Mouse (Mus musculus) lung, postnatal 0 days (tissue): ENCODE measurements around the gene Hspa1l. TPM values are rescaled to one million over a fixed set of nuclear protein-coding genes. Genes with fewer than 3 reads are reported as not detected.
"Not testable (repeated sequence)": the region's sequence is repeated elsewhere in the genome, so short reads cannot be mapped to it uniquely, and the experiment has no call there.

Experiments
- ATAC-seq: fragments of 200-750 bp; cut with Nextera tagmentation; 2 replicates; pipeline ENCODE4 v1.8.0; 2017; ENCODE audit warnings: moderate library complexity
- DNase-seq: peaks from one replicate; pipeline ENCODE4 v3.0.0-alpha.2; 2016; ENCODE audit warnings: low spot score
- H3K27ac ChIP-seq: fragments of 300-500 bp; sonication (generic); 2 replicates; pipeline ENCODE4 v1.5.1; 2014; ENCODE audit warnings: antibody characterized with exemption, mild to moderate bottlenecking, low read length, mixed read lengths
- H3K27me3 ChIP-seq: fragments of 300-500 bp; sonication (generic); replicated peaks from 2 replicates; pipeline ENCODE4 v1.6.1; 2014; ENCODE audit warnings: low read length, mixed read lengths; ENCODE audit not compliant: insufficient read depth
- H3K36me3 ChIP-seq: fragments of 300-500 bp; sonication (generic); 2 replicates; pipeline ENCODE4 v1.6.1; 2014; ENCODE audit warnings: low read length, mixed read lengths; ENCODE audit not compliant: insufficient read depth
- H3K4me1 ChIP-seq: fragments of 300-500 bp; sonication (generic); 2 replicates; pipeline ENCODE4 v1.6.1; 2014; ENCODE audit warnings: antibody characterized with exemption, low read depth, low read length, mixed read lengths; ENCODE audit not compliant: insufficient read depth
- H3K4me2 ChIP-seq: fragments of 300-500 bp; sonication (generic); replicated peaks from 2 replicates; pipeline ENCODE4 v1.6.1; 2014; ENCODE audit warnings: low read depth, mild to moderate bottlenecking, low read length, moderate library complexity, mixed read lengths
- H3K4me3 ChIP-seq: fragments of 300-500 bp; sonication (generic); 2 replicates; pipeline ENCODE4 v1.5.1; 2014; ENCODE audit warnings: low read depth, low read length
- H3K9ac ChIP-seq: fragments of 300-500 bp; sonication (generic); replicated peaks from 2 replicates; pipeline ENCODE4 v1.6.1; 2014; ENCODE audit warnings: low read depth, mild to moderate bottlenecking
- H3K9me3 ChIP-seq: fragments of 300-500 bp; sonication (generic); 2 replicates; pipeline ENCODE4 v1.6.1; 2016; ENCODE audit warnings: low read length, mixed read lengths
- CTCF ChIP-seq: IDR thresholded peaks from 2 replicates; pipeline ENCODE4 v1.5.1; 2016; ENCODE audit warnings: antibody characterized with exemption, mild to moderate bottlenecking
- EP300 ChIP-seq: IDR thresholded peaks from 2 replicates; pipeline ENCODE4 v1.6.1; 2016; ENCODE audit warnings: antibody characterized with exemption, mild to moderate bottlenecking, control low read depth
- WGBS: fragments of 180-500 bp; shearing (Covaris S2); extraction: QIAGEN DNeasy Blood & Tissue Kit; methylation state at CpG from one replicate; pipeline ENCODE4 v1.1.7; 2014; 5-methylcytosine and 5-hydroxymethylcytosine counted together
- polyA plus RNA-seq: library from polyadenylated mRNA; unstranded; fragments of >200 nt; fragmentation: Nextera tagmentation; extraction: Ambion mirVana; gene quantifications from 2 replicates; pipeline ENCODE4 v1.2.1, GENCODE M21; 2015

Gene Hspa1l
- polyA plus RNA-seq, 1 experiment from 2014 or later, result 0.79 TPM

DNA sequence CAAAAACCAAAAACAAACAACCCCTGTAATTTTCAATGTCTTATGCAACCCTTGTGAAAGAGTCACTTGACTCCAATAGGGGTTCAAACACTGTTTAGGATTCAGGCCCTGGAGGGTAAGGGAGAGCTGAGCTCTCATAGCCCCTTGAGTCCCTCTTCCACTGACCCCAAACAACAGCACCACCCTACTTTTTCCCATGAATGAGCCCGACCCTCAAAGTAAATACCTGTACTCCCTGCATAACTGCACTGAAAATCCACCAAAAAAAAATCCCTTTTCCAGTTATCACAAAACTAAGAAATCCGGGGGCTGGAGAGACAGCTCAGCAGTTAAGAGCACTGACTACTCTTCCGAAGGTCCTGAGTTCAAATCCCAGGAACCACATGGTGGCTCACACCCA, 16.6 kb upstream of the Hspa1l start:
- WGBS, result 77% methylated on average over 3 of the region's 3 CpGs
- H3K27ac ChIP-seq, result no peak overlapping the region
- no peak overlapping the region for H3K4me2 ChIP-seq
- H3K9me3 ChIP-seq, result no peaks in the 10 kb centered on the region
- no peak overlapping the region for H3K9ac ChIP-seq
- no peak overlapping the region for H3K4me3 ChIP-seq
- TF ChIP-seq CTCF (no peak), EP300 (no peak)
- no peaks in the 10 kb centered on the region for H3K36me3 ChIP-seq
- DNase-seq (no peak), ATAC-seq (no peak)
- peaks cover 6% of the 10 kb centered on the region; the same call in 1 of the 2 replicates for H3K4me1 ChIP-seq
- H3K27me3 ChIP-seq, result no peaks in the 10 kb centered on the region

DNA sequence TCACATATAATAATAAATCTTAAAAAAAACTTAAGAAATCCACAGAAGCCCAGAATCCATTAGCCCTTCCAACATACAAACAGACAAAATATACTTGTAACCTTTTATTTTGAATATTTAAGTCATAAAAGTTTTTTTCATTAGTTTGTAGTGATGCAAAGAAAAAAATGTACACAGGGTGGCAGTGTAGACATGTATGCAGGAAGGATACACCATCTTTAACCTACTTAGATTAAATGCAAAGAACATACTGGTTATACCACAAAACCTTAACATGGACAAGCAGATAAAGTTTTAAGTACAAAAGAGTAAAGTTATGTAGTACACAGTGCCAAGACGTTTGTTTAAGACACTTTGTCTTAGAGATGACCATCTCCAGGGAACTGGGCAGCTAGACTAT, 16.2 kb upstream of the Hspa1l start:
- Histone ChIP-seq H3K4me2 (no peak overlapping the region), H3K4me3 (no peak overlapping the region), H3K9me3 (no peaks in the 10 kb centered on the region), H3K9ac (no peak overlapping the region), H3K27me3 (no peaks in the 10 kb centered on the region), H3K4me1 (peaks cover 3% of the 10 kb centered on the region; the same call in 1 of the 2 replicates), H3K36me3 (no peaks in the 10 kb centered on the region), H3K27ac (no peak overlapping the region)
- ATAC-seq, result no peak
- peak; percentile 75 for DNase-seq
- TF ChIP-seq CTCF (peak; percentile 67), EP300 (no peak)
- 24% methylated on average over 1 of the region's 1 CpGs for WGBS

DNA sequence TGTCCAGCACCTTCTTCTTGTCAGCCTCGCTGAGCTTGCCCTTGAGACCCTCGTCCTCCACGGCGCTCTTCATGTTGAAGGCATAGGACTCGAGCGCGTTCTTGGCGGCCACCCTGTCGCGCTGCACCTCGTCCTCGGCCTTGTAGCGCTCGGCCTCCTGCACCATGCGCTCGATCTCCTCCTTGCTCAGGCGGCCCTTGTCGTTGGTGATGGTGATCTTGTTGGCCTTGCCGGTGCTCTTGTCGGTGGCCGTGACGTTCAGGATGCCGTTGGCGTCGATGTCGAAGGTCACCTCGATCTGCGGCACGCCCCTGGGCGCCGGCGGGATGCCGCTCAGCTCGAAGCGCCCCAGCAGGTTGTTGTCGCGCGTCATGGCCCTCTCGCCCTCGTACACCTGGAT, 15.2 kb upstream of the Hspa1l start:
- not testable (repeated sequence) for H3K4me3 ChIP-seq, H3K9me3 ChIP-seq, H3K4me1 ChIP-seq, H3K27ac ChIP-seq, H3K4me2 ChIP-seq, H3K9ac ChIP-seq, DNase-seq, ATAC-seq, H3K27me3 ChIP-seq, H3K36me3 ChIP-seq
- 17% methylated on average over 32 of the region's 40 CpGs for WGBS

DNA sequence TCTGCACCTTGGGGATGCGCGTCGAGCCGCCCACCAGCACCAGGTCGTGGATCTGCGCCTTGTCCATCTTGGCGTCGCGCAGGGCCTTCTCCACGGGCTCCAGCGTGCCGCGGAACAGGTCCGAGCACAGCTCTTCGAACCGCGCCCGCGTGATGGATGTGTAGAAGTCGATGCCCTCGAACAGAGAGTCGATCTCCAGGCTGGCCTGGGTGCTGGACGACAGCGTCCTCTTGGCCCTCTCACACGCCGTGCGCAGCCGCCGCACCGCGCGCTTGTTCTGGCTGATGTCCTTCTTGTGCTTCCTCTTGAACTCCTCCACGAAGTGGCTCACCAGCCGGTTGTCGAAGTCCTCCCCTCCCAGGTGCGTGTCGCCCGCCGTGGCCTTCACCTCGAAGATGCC, 14.5 kb upstream of the Hspa1l start:
- WGBS, result 19% methylated on average over 22 of the region's 40 CpGs
- ATAC-seq, H3K4me2 ChIP-seq: not testable (repeated sequence)

DNA sequence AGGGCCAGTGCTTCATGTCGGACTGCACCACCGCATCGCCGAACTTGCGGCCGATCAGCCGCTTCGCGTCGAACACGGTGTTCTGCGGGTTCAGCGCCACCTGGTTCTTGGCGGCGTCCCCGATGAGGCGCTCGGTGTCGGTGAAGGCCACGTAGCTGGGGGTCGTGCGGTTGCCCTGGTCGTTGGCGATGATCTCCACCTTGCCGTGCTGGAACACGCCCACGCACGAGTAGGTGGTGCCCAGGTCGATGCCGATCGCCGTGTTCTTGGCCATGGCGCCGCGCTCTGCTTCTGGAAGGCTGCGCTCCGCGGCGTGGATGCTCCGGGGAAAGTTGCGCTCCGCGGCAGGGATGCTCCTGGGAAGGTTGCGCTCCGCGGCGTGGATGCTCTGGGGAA, 13.8 kb upstream of the Hspa1l start:
- Histone ChIP-seq H3K4me3 (peak overlapping the region; percentile 57; the same call in 1 of the 2 replicates), H3K4me2 (peak overlapping the region; percentile 52)
- H3K36me3 ChIP-seq, H3K9me3 ChIP-seq, H3K27ac ChIP-seq, H3K9ac ChIP-seq, H3K27me3 ChIP-seq, DNase-seq, H3K4me1 ChIP-seq: not testable (repeated sequence)
- 1% methylated on average over 13 of the region's 47 CpGs for WGBS
- ATAC-seq, result peak; percentile 18

More for the DNA sequence above, 14.5 kb upstream of the Hspa1l start:
- not testable (repeated sequence) for H3K9ac ChIP-seq, H3K4me3 ChIP-seq, H3K27me3 ChIP-seq, H3K36me3 ChIP-seq, DNase-seq, H3K27ac ChIP-seq, H3K9me3 ChIP-seq, H3K4me1 ChIP-seq

DNA sequence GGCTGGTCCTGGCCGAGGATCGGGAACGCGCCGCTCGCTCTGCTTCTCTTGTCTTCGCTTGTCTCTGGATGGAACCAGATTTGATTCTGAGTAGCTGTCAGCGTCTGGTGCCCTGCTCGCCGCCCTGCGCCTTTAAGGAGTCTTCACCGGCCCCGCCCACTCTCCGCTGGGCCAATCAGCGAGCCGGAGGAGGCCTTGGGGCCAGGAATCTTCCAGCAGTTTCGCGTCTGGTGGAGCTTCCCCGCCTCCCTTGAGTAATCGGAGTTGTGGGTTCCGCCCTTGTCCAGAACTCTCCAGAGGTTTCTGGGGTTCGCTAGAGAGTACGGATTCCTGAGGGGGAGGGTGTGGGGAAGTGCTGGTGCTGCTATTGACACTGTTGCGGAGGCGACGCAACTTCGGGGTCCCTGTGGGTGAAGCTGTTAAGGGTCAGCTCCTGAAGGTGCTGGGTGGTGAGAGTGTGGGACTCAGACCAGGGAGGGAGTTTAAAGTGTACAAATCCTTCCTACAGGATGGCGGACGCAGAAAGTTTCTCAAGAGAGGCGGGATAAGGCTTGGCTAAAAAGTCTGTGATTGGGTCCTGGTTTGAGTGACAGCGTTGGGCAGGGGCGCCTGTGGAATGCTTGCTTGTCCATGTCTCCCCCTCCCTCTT, 13.2 kb upstream of the Hspa1l start, which contains the start of gene Hspa1b:
Gene Hspa1b (minus strand): TSS at position 109 of the 649 bp plus-strand sequence.
- not testable (repeated sequence) for H3K36me3 ChIP-seq, H3K9me3 ChIP-seq, H3K4me1 ChIP-seq, H3K27me3 ChIP-seq
- Histone ChIP-seq H3K9ac (peak within 1 kb of the TSS; percentile 48), H3K27ac (peak within 1 kb of the TSS; percentile 98), H3K4me2 (peak within 1 kb of the TSS; percentile 68), H3K4me3 (peak within 1 kb of the TSS; percentile 57)
- TF ChIP-seq EP300, result peak; percentile 30
- WGBS, result 1% methylated on average over 25 of the region's 32 CpGs
- ATAC-seq, result peak; percentile 96
- peak; percentile 96 for DNase-seq
